Mouse (Mus musculus) forebrain, embryonic 11.5 days (tissue): ENCODE data around the gene Nxf2. TPM values are rescaled to one million over a fixed set of nuclear protein-coding genes. Genes with fewer than 3 reads are reported as not detected.
A peak's percentile ranks its signal among the peaks of the same experiment; 100 is the strongest.

Experiments
- ATAC-seq: fragments of 200-750 bp; cut with Nextera tagmentation; replicated peaks from 2 replicates; pipeline ENCODE4 v1.8.0; 2017; ENCODE audit warnings: moderate TSS enrichment; ENCODE audit not compliant: low FRiP score
- DNase-seq: peaks from one replicate; pipeline ENCODE4 v3.0.0-alpha.2; 2017; ENCODE audit warnings: low spot score
- H3K27ac ChIP-seq: fragments of 300-500 bp; sonication (generic); 2 replicates; pipeline ENCODE4 v1.5.1; 2014; ENCODE audit warnings: low read depth, low read length
- H3K27me3 ChIP-seq: fragments of 300-500 bp; sonication (generic); 2 replicates; pipeline ENCODE4 v1.6.1; 2014; ENCODE audit warnings: mild to moderate bottlenecking, low read length, mixed read lengths; ENCODE audit not compliant: control insufficient read depth, insufficient read depth
- H3K36me3 ChIP-seq: fragments of 300-500 bp; sonication (generic); 2 replicates; pipeline ENCODE4 v1.6.1; 2014; ENCODE audit warnings: mild to moderate bottlenecking, low read length, moderate library complexity, mixed read lengths; ENCODE audit not compliant: control insufficient read depth, insufficient read depth
- H3K4me1 ChIP-seq: fragments of 300-500 bp; sonication (generic); replicated peaks from 2 replicates; pipeline ENCODE4 v1.6.1; 2014; ENCODE audit warnings: low read length, mixed read lengths; ENCODE audit not compliant: control insufficient read depth, insufficient read depth
- H3K4me2 ChIP-seq: fragments of 300-500 bp; sonication (generic); 2 replicates; pipeline ENCODE4 v1.6.1; 2014; ENCODE audit warnings: low read depth, mild to moderate bottlenecking, low read length, moderate library complexity, mixed read lengths; ENCODE audit not compliant: severe bottlenecking
- H3K4me3 ChIP-seq: fragments of 300-500 bp; sonication (generic); 2 replicates; pipeline ENCODE4 v1.5.1; 2014; ENCODE audit warnings: low read depth, low read length
- H3K9ac ChIP-seq: fragments of 300-500 bp; sonication (generic); 2 replicates; pipeline ENCODE4 v1.6.1; 2014; ENCODE audit warnings: low read length
- H3K9me3 ChIP-seq: fragments of 300-500 bp; sonication (generic); 2 replicates; pipeline ENCODE4 v1.6.1; 2016; ENCODE audit warnings: low read length, mixed read lengths; ENCODE audit not compliant: control insufficient read depth
- WGBS: fragments of 180-500 bp; shearing (Covaris S2); extraction: QIAGEN DNeasy Blood & Tissue Kit; methylation state at CpG from one replicate; pipeline ENCODE4 v1.1.7; 2014; 5-methylcytosine and 5-hydroxymethylcytosine counted together
- polyA plus RNA-seq: library from polyadenylated mRNA; unstranded; fragments of >200 nt; fragmentation: Nextera tagmentation; extraction: Ambion mirVana; gene quantifications from 2 replicates; pipeline ENCODE4 v1.2.1, GENCODE M21; 2014

The Nxf2 gene
- 0.53 and 0.64 TPM in 2 replicates for polyA plus RNA-seq

GRCm38 (mm10) chrX:134964546-134964945, at the start of gene Nxf2:
Nxf2 (minus strand) TSS chrX:134964754.
- peak within 1 kb of the TSS; percentile 40; the same call in 1 of the 2 replicates for H3K4me2 ChIP-seq
- no peak for ATAC-seq
- H3K27ac ChIP-seq: no peak within 1 kb of the TSS
- H3K27me3 ChIP-seq: peaks cover 4% of the 10 kb centered on the region
- H3K9ac ChIP-seq: peak within 1 kb of the TSS; percentile 29; the same call in 1 of the 2 replicates
- no peak for DNase-seq
- peak within 1 kb of the TSS; percentile 22 for H3K4me3 ChIP-seq
- WGBS: 90% methylated on average over 19 of the region's 19 CpGs
- no peaks in the 10 kb centered on the region for H3K36me3 ChIP-seq
- H3K9me3 ChIP-seq: no peaks in the 10 kb centered on the region
- H3K4me1 ChIP-seq: no peaks in the 10 kb centered on the region

DNA sequence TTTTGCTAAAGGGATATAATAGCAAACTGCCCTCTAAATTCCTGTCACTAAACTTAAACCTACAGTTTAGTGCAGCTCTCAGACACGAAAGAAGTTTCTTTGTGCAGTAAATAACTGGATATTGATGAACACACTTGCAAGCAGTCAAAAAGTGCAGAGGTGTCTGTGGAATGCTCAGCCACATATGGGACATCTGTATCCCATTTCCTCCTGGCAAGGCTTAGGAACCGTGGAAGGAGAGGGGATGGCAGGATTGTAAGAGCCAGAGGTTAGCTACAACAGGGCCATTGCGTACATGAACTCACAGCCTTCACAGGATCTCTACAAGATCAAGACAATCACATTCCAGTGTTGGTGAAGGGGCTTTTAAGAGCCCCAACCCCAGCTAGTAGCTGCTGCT, 46.8 kb upstream of the Nxf2 start:
- Histone ChIP-seq H3K4me2 (no peak overlapping the region), H3K9ac (no peak overlapping the region), H3K27me3 (peaks cover 4% of the 10 kb centered on the region), H3K4me1 (no peaks in the 10 kb centered on the region), H3K27ac (no peak overlapping the region), H3K36me3 (no peaks in the 10 kb centered on the region), H3K4me3 (no peak overlapping the region), H3K9me3 (no peaks in the 10 kb centered on the region)
- DNase-seq (no peak), ATAC-seq (no peak)
- WGBS: 72% methylated on average over 3 of the region's 3 CpGs

DNA sequence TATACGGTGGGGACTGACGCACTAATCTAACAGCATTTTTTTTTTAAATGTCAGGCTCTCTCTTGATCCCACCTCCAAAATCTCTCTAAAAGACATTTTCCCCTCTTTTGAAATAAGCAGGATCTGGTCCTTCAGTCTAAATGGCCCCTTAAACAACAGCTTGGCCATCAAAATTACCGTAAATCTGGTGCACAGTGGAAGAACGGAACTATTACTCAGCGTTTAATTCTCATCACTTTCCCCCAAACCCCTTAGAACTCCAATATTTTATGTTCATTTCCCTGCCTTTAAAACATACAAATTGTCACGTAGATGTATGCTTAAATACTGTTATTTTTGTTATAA, 44.9 kb upstream of the Nxf2 start:
- Histone ChIP-seq H3K9me3 (no peaks in the 10 kb centered on the region), H3K36me3 (no peaks in the 10 kb centered on the region), H3K27ac (peak overlapping the region; percentile 41; the same call in 1 of the 2 replicates), H3K27me3 (peaks cover 6% of the 10 kb centered on the region), H3K4me1 (no peaks in the 10 kb centered on the region), H3K9ac (peak overlapping the region; percentile 41; the same call in 1 of the 2 replicates), H3K4me3 (peak overlapping the region; percentile 51; the same call in 1 of the 2 replicates), H3K4me2 (peak overlapping the region; percentile 40; the same call in 1 of the 2 replicates)
- ATAC-seq (no peak), DNase-seq (no peak)
- WGBS: 32% methylated on average over 6 of the region's 6 CpGs

GRCm38 (mm10) chrX:135008720-135009470, 44.3 kb upstream of the Nxf2 start, which contains the start of gene Zmat1:
Zmat1 (minus strand) TSS chrX:135009209.
- H3K27me3 ChIP-seq: peaks cover 8% of the 10 kb centered on the region
- 25% methylated on average over 42 of the region's 65 CpGs for WGBS

GRCm38 (mm10) chrX:135008021-135008420, 43.5 kb upstream of the Nxf2 start:
- H3K4me3 ChIP-seq: peak overlapping the region; percentile 51
- WGBS: 38% methylated on average over 5 of the region's 5 CpGs
- DNase-seq (no peak), ATAC-seq (no peak)
- H3K9me3 ChIP-seq: no peaks in the 10 kb centered on the region
- peak overlapping the region; percentile 43 for H3K4me2 ChIP-seq
- H3K27me3 ChIP-seq: peaks cover 8% of the 10 kb centered on the region
- no peaks in the 10 kb centered on the region for H3K36me3 ChIP-seq
- H3K4me1 ChIP-seq: no peaks in the 10 kb centered on the region
- H3K9ac ChIP-seq: no peak overlapping the region
- no peak overlapping the region for H3K27ac ChIP-seq

More at GRCm38 (mm10) chrX:135008720-135009470, 44.3 kb upstream of the Nxf2 start, which contains the start of gene Zmat1:
- no peaks in the 10 kb centered on the region for H3K4me1 ChIP-seq
- H3K36me3 ChIP-seq: no peaks in the 10 kb centered on the region
- no peaks in the 10 kb centered on the region for H3K9me3 ChIP-seq
- ATAC-seq: peak; percentile 98
- H3K4me2 ChIP-seq: peak within 1 kb of the TSS; percentile 43
- H3K27ac ChIP-seq: peak within 1 kb of the TSS; percentile 84
- DNase-seq: peak; percentile 89
- H3K4me3 ChIP-seq: peak within 1 kb of the TSS; percentile 51
- H3K9ac ChIP-seq: peak within 1 kb of the TSS; percentile 69

- peak overlapping the region; percentile 22 for H3K4me3 ChIP-seq
- H3K4me2 ChIP-seq: peak overlapping the region; percentile 40; the same call in 1 of the 2 replicates
- peak; percentile 95 for ATAC-seq
- H3K9ac ChIP-seq: peak overlapping the region; percentile 29; the same call in 1 of the 2 replicates
- no peak overlapping the region for H3K27ac ChIP-seq
- H3K9me3 ChIP-seq: no peaks in the 10 kb centered on the region
- peak; percentile 83 for DNase-seq
- WGBS: 50% methylated on average over 41 of the region's 53 CpGs
- H3K4me1 ChIP-seq: no peaks in the 10 kb centered on the region
- no peaks in the 10 kb centered on the region for H3K36me3 ChIP-seq
- H3K27me3 ChIP-seq: peaks cover 4% of the 10 kb centered on the region
Observed at GRCm38 (mm10) chrX:134963305-134964094, 1.1 kb downstream of the Nxf2 start.

GRCm38 (mm10) chrX:134930361-134930760, 34.2 kb downstream of the Nxf2 start:
- ATAC-seq (no peak), DNase-seq (peak; percentile 65)
- Histone ChIP-seq H3K27me3 (no peaks in the 10 kb centered on the region; the same call in 1 of the 2 replicates), H3K4me2 (no peak overlapping the region), H3K9me3 (no peaks in the 10 kb centered on the region), H3K27ac (no peak overlapping the region), H3K36me3 (no peaks in the 10 kb centered on the region), H3K4me3 (no peak overlapping the region), H3K9ac (no peak overlapping the region), H3K4me1 (no peaks in the 10 kb centered on the region)
- WGBS: 43% methylated on average over 5 of the region's 5 CpGs

GRCm38 (mm10) chrX:134929927-134930326, 34.6 kb downstream of the Nxf2 start:
- DNase-seq (no peak), ATAC-seq (no peak)
- H3K4me3 ChIP-seq: no peak overlapping the region
- H3K36me3 ChIP-seq: no peaks in the 10 kb centered on the region
- no peak overlapping the region for H3K9ac ChIP-seq
- H3K27me3 ChIP-seq: no peaks in the 10 kb centered on the region; the same call in 1 of the 2 replicates
- WGBS: 78% methylated on average over 5 of the region's 5 CpGs
- H3K4me1 ChIP-seq: no peaks in the 10 kb centered on the region
- H3K4me2 ChIP-seq: no peak overlapping the region
- H3K9me3 ChIP-seq: no peaks in the 10 kb centered on the region
- H3K27ac ChIP-seq: no peak overlapping the region
